ENCODE assay signal across 12 mouse cellular contexts in the genomic region with DNA sequence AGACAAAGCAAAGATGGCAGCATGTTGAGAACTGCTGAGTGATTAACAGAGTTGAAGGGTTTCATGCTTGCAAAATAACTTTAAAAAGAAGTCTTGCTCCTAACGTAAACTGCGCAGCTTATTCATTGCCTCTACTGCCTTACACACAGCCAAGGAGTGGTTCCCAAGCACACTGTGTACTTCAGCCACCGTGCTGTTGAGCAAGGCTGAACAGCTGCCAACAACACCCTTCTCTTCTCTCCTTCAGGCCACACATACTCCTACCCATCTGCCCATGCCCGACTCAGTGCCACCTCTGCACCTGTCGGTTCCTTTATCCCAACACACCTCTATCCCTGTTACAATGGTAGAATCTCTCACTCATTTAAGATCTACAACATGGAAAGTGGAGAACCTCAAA.
"Had no signal": no experiment of that assay in that cellular context is flagged by ENCODE, and none has a peak within 500 bp of the region (broad histone marks: within the 10 kb centered on the region; RNA-seq: fewer than 3 reads in every experiment).

No protein-coding gene starts in this region.

- H3K4me1 ChIP-seq: liver, embryonic 15.5 days; lung, embryonic 15.5 days; midbrain, embryonic 15.5 days; neural tube, embryonic 13.5 days had no signal

- ATAC-seq: intestine, embryonic 16.5 days; midbrain, embryonic 15.5 days had no signal

- H3K27ac ChIP-seq: layer of hippocampus, adult 2 months; limb, embryonic 12.5 days; liver, embryonic 15.5 days; lung, embryonic 15.5 days; midbrain, embryonic 15.5 days; neural tube, embryonic 13.5 days had no signal

- H3K4me3 ChIP-seq: layer of hippocampus, adult 2 months; limb, embryonic 12.5 days; liver, embryonic 15.5 days; lung, embryonic 15.5 days; midbrain, embryonic 15.5 days; neural tube, embryonic 13.5 days had no signal

- H3K27me3 ChIP-seq: limb, embryonic 12.5 days; liver, embryonic 15.5 days; lung, embryonic 15.5 days; midbrain, embryonic 15.5 days; neural tube, embryonic 13.5 days had no signal

- H3K9me3 ChIP-seq: limb, embryonic 12.5 days; liver, embryonic 15.5 days; lung, embryonic 15.5 days; midbrain, embryonic 15.5 days; neural tube, embryonic 13.5 days had no signal

- DNase-seq: kidney, adult 2 months; kidney, postnatal 36 days; retina, postnatal 1 day; right cerebral cortex, postnatal 4 days; thymus, postnatal 36 days had no signal

- H3K9ac ChIP-seq: limb, embryonic 12.5 days; liver, embryonic 15.5 days; lung, embryonic 15.5 days; midbrain, embryonic 15.5 days; neural tube, embryonic 13.5 days had no signal
